Mouse (Mus musculus) embryonic facial prominence, embryonic 15.5 days (tissue): ENCODE results near the gene Aig1. TPM values are rescaled to one million over a fixed set of nuclear protein-coding genes. Genes with fewer than 3 reads are reported as not detected.

Source experiments
- ATAC-seq: fragments of 200-750 bp; cut with Nextera tagmentation; 2 replicates; pipeline ENCODE4 v1.8.0; 2017; ENCODE audit warnings: low read depth, moderate TSS enrichment; ENCODE audit not compliant: insufficient number of reproducible peaks, low FRiP score, low TSS enrichment
- H3K27ac ChIP-seq: fragments of 300-500 bp; sonication (generic); replicated peaks from 2 replicates; pipeline ENCODE4 v1.5.1; 2015; ENCODE audit warnings: mild to moderate bottlenecking, inconsistent platforms
- H3K27me3 ChIP-seq: fragments of 300-500 bp; sonication (generic); 2 replicates; pipeline ENCODE4 v1.6.1; 2015; ENCODE audit warnings: inconsistent platforms
- H3K36me3 ChIP-seq: fragments of 300-500 bp; sonication (generic); 2 replicates; pipeline ENCODE4 v1.6.1; 2015; ENCODE audit warnings: mild to moderate bottlenecking, inconsistent platforms
- H3K4me1 ChIP-seq: fragments of 300-500 bp; sonication (generic); 2 replicates; pipeline ENCODE4 v1.6.1; 2015; ENCODE audit warnings: inconsistent platforms
- H3K4me2 ChIP-seq: fragments of 300-500 bp; sonication (generic); replicated peaks from 2 replicates; pipeline ENCODE4 v1.6.1; 2015; ENCODE audit warnings: mild to moderate bottlenecking, inconsistent platforms
- H3K4me3 ChIP-seq: fragments of 300-500 bp; sonication (generic); replicated peaks from 2 replicates; pipeline ENCODE4 v1.5.1; 2015; ENCODE audit warnings: mild to moderate bottlenecking, inconsistent platforms
- H3K9ac ChIP-seq: fragments of 300-500 bp; sonication (generic); 2 replicates; pipeline ENCODE4 v1.6.1; 2015; ENCODE audit warnings: inconsistent platforms
- H3K9me3 ChIP-seq: fragments of 300-500 bp; sonication (generic); replicated peaks from 2 replicates; pipeline ENCODE4 v1.6.1; 2016; ENCODE audit warnings: inconsistent platforms
- WGBS: fragments of 180-500 bp; shearing (Covaris S2); methylation state at CpG from one replicate; pipeline ENCODE4 v1.1.7; 2015; 5-methylcytosine and 5-hydroxymethylcytosine counted together
- polyA plus RNA-seq: library from polyadenylated mRNA; unstranded; fragments of >200 nt; fragmentation: Nextera tagmentation; extraction: Ambion mirVana; gene quantifications from 2 replicates; pipeline ENCODE4 v1.2.1, GENCODE M21; 2015

Gene Aig1
- polyA plus RNA-seq, 1 experiment from 2014 or later: 40.7 TPM

GRCm38 (mm10) chr10:13597491-13597890 lies 271.3 kb downstream of the Aig1 start:
- H3K36me3 ChIP-seq: no peaks in the 10 kb centered on the region
- ATAC-seq: no peak
- 86% methylated on average over 8 of the region's 8 CpGs for WGBS
- no peak overlapping the region for H3K27ac ChIP-seq
- H3K4me1 ChIP-seq: peaks cover 9% of the 10 kb centered on the region; the same call in 1 of the 2 replicates
- H3K9ac ChIP-seq: no peak overlapping the region
- no peak overlapping the region for H3K4me2 ChIP-seq
- no peaks in the 10 kb centered on the region for H3K9me3 ChIP-seq
- no peak overlapping the region for H3K4me3 ChIP-seq
- H3K27me3 ChIP-seq: no peaks in the 10 kb centered on the region

Other genes starting within 250 kb of the Aig1 start
- gene Hivep2, start 97.1 kb upstream of the Aig1 start, polyA plus RNA-seq: 10.0 and 11.7 TPM in 2 replicates